In genomic region chr3:131208265-131208891, GRCm38 (mm10) we compare ENCODE assay signal across 9 mouse cellular contexts.
A peak's percentile ranks its signal among the peaks of the same experiment; 100 is the strongest.
DNase-seq lines count a peak whose midpoint lies in the region; ATAC-seq and TF ChIP-seq lines count a peak whose summit lies in the region.
"Had no signal": no experiment of that assay in that cellular context is flagged by ENCODE, and none has a peak within 500 bp of the region (broad histone marks: within the 10 kb centered on the region; RNA-seq: fewer than 3 reads in every experiment).

No protein-coding gene starts in this region.

- no peak for TF ChIP-seq POLR2A in spleen, adult 2 months (IDR thresholded peaks at IDR 0.05; ENCODE audit: low read depth, low read length)

- H3K4me1 ChIP-seq in hindbrain, embryonic 11.5 days (replicated peaks; ENCODE audit: control insufficient read depth, insufficient read depth, low read length) = no peaks in the 10 kb centered on the region
- H3K4me1 ChIP-seq in hindbrain, embryonic 13.5 days (replicated peaks) = no peaks in the 10 kb centered on the region
- H3K4me1 ChIP-seq in liver, embryonic 13.5 days (replicated peaks) = no peaks in the 10 kb centered on the region
- H3K4me1 ChIP-seq in spleen, adult 2 months (ENCODE audit: control insufficient read depth, insufficient read depth, insufficient read length) = peaks cover 4% of the 10 kb centered on the region; the same call in 1 of the 2 replicates

- no peaks in the 10 kb centered on the region for H3K9me3 ChIP-seq in hindbrain, embryonic 11.5 days (ENCODE audit: control insufficient read depth, low read length)
- H3K9me3 ChIP-seq in hindbrain, embryonic 13.5 days = no peaks in the 10 kb centered on the region
- H3K9me3 ChIP-seq in liver, embryonic 13.5 days (replicated peaks) = no peaks in the 10 kb centered on the region

- H3K4me3 ChIP-seq in hindbrain, embryonic 11.5 days (ENCODE audit: low read depth, low read length) = no peak overlapping the region
- H3K4me3 ChIP-seq in hindbrain, embryonic 13.5 days = no peak overlapping the region
- no peak overlapping the region for H3K4me3 ChIP-seq in liver, embryonic 13.5 days (replicated peaks)
- no peak overlapping the region for H3K4me3 ChIP-seq in spleen, adult 2 months (ENCODE audit: extremely low read depth, insufficient read depth, insufficient read length)
- no peak overlapping the region for H3K4me3 ChIP-seq in left cerebral cortex, adult 2 months

- intact Hi-C loops in left cerebral cortex, adult 2 months (cut with DNase I) = no loop called here

- 72% methylated on average over 13 of the region's 13 CpGs for WGBS in hindbrain, embryonic 11.5 days
- WGBS in hindbrain, embryonic 13.5 days = 57% methylated on average over 13 of the region's 13 CpGs
- WGBS in liver, embryonic 13.5 days (ENCODE audit: insufficient replicate concordance) = 15% methylated on average over 13 of the region's 13 CpGs
- WGBS in spleen, adult 2 months = 11% methylated on average over 13 of the region's 13 CpGs

- H3K36me3 ChIP-seq in hindbrain, embryonic 11.5 days (ENCODE audit: control insufficient read depth, insufficient read depth, low read length) = no peaks in the 10 kb centered on the region
- no peaks in the 10 kb centered on the region for H3K36me3 ChIP-seq in hindbrain, embryonic 13.5 days
- H3K36me3 ChIP-seq in liver, embryonic 13.5 days = no peaks in the 10 kb centered on the region
- H3K36me3 ChIP-seq in spleen, adult 2 months (ENCODE audit: control insufficient read depth, insufficient read depth, low read length) = 0 out of 2 replicates have a peak, but pooled peaks cover 3% of the 10 kb centered on the region

- H3K27ac ChIP-seq in hindbrain, embryonic 11.5 days (ENCODE audit: low read depth, low read length) = no peak overlapping the region
- no peak overlapping the region for H3K27ac ChIP-seq in hindbrain, embryonic 13.5 days
- H3K27ac ChIP-seq in liver, embryonic 13.5 days = no peak overlapping the region
- peak overlapping the region; percentile 68 for H3K27ac ChIP-seq in spleen, adult 2 months (ENCODE audit: insufficient read depth, low read length)
- no peak overlapping the region for H3K27ac ChIP-seq in left cerebral cortex, adult 2 months

- H3K9ac ChIP-seq in hindbrain, embryonic 11.5 days (ENCODE audit: low read depth, low read length) = no peak overlapping the region
- H3K9ac ChIP-seq in hindbrain, embryonic 13.5 days = no peak overlapping the region
- H3K9ac ChIP-seq in liver, embryonic 13.5 days = no peak overlapping the region

- peak; percentile 38; the same call in 1 of the 2 replicates for ATAC-seq in hindbrain, embryonic 11.5 days (ENCODE audit: low FRiP score)
- no peak for ATAC-seq in hindbrain, embryonic 13.5 days (ENCODE audit: low FRiP score)
- peak; percentile 10; the same call in 1 of the 2 replicates for ATAC-seq in liver, embryonic 13.5 days (ENCODE audit: low read depth)

- DNase-seq in hindbrain, embryonic 11.5 days (ENCODE audit: low spot score) = no peak
- peak; percentile 88 to 90 for DNase-seq in CD8-positive naive resting alpha-beta T cell, adult 2 months (ENCODE audit: low read depth in 2 of 2, low spot score in 2 of 2)
- no peak for DNase-seq in liver, embryonic 13.5 days
- peak; percentile 64 to 77 for DNase-seq in spleen, adult 2 months (ENCODE audit: low read depth in 1 of 2, low spot score in 2 of 2)
- no peak for DNase-seq in right cerebral cortex, adult 18-20 months
- no peak for DNase-seq in cerebellum, postnatal 25 days
- no peak for DNase-seq in left cerebral cortex, adult 2 months (ENCODE audit: extremely low spot score in 1 of 2, low spot score in 2 of 2)
- DNase-seq: layer of hippocampus, postnatal 36 days had no signal

- no peak overlapping the region for H3K4me2 ChIP-seq in hindbrain, embryonic 11.5 days (replicated peaks; ENCODE audit: low read depth, low read length)
- H3K4me2 ChIP-seq in hindbrain, embryonic 13.5 days = no peak overlapping the region
- no peak overlapping the region for H3K4me2 ChIP-seq in liver, embryonic 13.5 days

- no peak for TF ChIP-seq CTCF in spleen, adult 2 months (IDR thresholded peaks at IDR 0.05; ENCODE audit: extremely low read depth, insufficient read depth, insufficient read length, insufficient replicate concordance)
- no peak for TF ChIP-seq CTCF in left cerebral cortex, adult 2 months (IDR thresholded peaks at IDR 0.05)

- H3K27me3 ChIP-seq in hindbrain, embryonic 11.5 days (ENCODE audit: control insufficient read depth, insufficient read depth, low read length) = no peaks in the 10 kb centered on the region
- H3K27me3 ChIP-seq in hindbrain, embryonic 13.5 days = no peaks in the 10 kb centered on the region
- peaks cover 16% of the 10 kb centered on the region for H3K27me3 ChIP-seq in liver, embryonic 13.5 days
- no peaks in the 10 kb centered on the region for H3K27me3 ChIP-seq in spleen, adult 2 months (ENCODE audit: control insufficient read depth, insufficient read depth, low read length)

Comparison
In these comparisons a context has a peak if more than half of its experiments do, and no peak if none do; other contexts are left out.
1. DNase-seq: peak in CD8-positive naive resting alpha-beta T cell, adult 2 months (2 of 2) and spleen, adult 2 months (2 of 2); none in hindbrain, embryonic 11.5 days (single experiment), liver, embryonic 13.5 days (single experiment), right cerebral cortex, adult 18-20 months (single experiment), cerebellum, postnatal 25 days (0 of 2) and left cerebral cortex, adult 2 months (0 of 2).